Mouse (Mus musculus) bone marrow macrophage, adult 2 months (primary cell): ENCODE data around the gene Cbarp. TPM values are rescaled to one million over a fixed set of nuclear protein-coding genes. Genes with fewer than 3 reads are reported as not detected.
A peak's percentile ranks its signal among the peaks of the same experiment; 100 is the strongest.

ENCODE experiments used
- H3K27ac ChIP-seq: 2 replicates; pipeline ENCODE4 v1.5.1; 2012; ENCODE audit warnings: low read depth, low read length; ENCODE audit not compliant: insufficient read depth
- H3K4me1 ChIP-seq: 2 replicates; pipeline ENCODE4 v1.6.1; 2012; ENCODE audit warnings: low read length; ENCODE audit not compliant: control insufficient read depth, insufficient read depth
- H3K4me3 ChIP-seq: 2 replicates; pipeline ENCODE4 v1.5.1; 2012; ENCODE audit warnings: mild to moderate bottlenecking, low read length, moderate library complexity; ENCODE audit not compliant: insufficient read depth
- CTCF ChIP-seq: IDR thresholded peaks from 2 replicates; pipeline ENCODE4 v1.5.1; 2012; ENCODE audit warnings: low read depth, mild to moderate bottlenecking, low read length, moderate library complexity
- POLR2A ChIP-seq: IDR thresholded peaks from 2 replicates; pipeline ENCODE4 v1.6.1; 2012; ENCODE audit warnings: mild to moderate bottlenecking, low read depth, low read length, borderline replicate concordance
- polyA plus RNA-seq: library from polyadenylated mRNA; stranded (reverse); fragments of >200 nt; gene quantifications from 2 replicates; pipeline ENCODE4 v1.2.4, GENCODE M21; 2012; ENCODE audit not compliant: missing spikeins, insufficient read depth, insufficient read length

Gene Cbarp
- polyA plus RNA-seq, 1 experiment: 2.9 TPM

- Histone ChIP-seq H3K4me3 (no peak overlapping the region), H3K27ac (no peak overlapping the region), H3K4me1 (peaks cover 2% of the 10 kb centered on the region; the same call in 1 of the 2 replicates)
- no peak for TF ChIP-seq POLR2A
- no peak for TF ChIP-seq CTCF
Observed at GRCm38 (mm10) chr10:80130403-80131031, 10.1 kb downstream of the Cbarp start.

DNA sequence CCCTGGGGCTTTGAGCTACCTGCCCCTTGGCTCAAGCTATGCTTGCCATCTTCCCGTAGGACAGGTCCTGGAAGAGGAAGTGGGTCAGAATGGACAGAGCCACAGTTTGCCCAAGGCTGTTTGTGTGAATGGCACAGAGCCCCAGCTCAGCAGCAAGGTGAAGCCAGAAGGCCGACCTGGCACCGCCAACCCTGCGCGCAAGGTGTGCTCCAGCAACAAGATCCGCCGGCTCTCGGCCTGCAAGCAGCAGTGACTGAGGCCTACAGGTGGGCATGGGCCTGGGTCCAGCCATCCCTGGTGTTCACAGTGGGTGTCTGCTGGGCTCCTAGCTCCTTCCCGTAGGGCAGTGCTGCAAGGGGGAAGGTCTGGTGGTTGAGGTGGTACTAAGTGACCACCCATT is 10.8 kb downstream of the Cbarp start:
- TF ChIP-seq POLR2A: no peak
- no peak for TF ChIP-seq CTCF
- Histone ChIP-seq H3K4me1 (peaks cover 2% of the 10 kb centered on the region; the same call in 1 of the 2 replicates), H3K4me3 (no peak overlapping the region), H3K27ac (no peak overlapping the region)

DNA sequence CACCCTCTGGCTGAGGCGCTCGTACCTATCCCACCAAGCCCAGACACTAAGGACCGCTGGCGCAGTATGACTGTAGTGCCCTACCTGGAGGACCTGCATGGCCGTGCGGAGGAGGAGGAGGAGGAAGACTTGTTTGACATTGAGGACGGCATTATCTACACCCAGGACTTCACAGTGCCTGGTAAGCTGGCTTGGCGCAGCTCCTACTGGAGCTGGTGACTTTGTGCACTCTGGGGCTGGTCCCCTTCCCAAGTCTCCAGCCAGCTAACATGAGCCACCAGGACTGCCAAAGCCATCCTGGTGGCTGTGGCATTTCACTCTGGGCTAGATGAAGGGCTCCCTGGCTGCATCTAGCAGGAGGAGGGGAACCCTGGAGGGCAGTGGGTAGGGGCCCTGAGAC is 12.7 kb downstream of the Cbarp start:
- Histone ChIP-seq H3K4me3 (no peak overlapping the region), H3K4me1 (no peaks in the 10 kb centered on the region; the same call in 1 of the 2 replicates), H3K27ac (no peak overlapping the region)
- TF ChIP-seq CTCF (no peak), POLR2A (no peak)

- Histone ChIP-seq H3K4me1 (peaks cover 13% of the 10 kb centered on the region), H3K4me3 (no peak overlapping the region), H3K27ac (no peak overlapping the region)
- no peak for TF ChIP-seq POLR2A
- TF ChIP-seq CTCF: no peak
Observed at GRCm38 (mm10) chr10:80123932-80124562, 16.6 kb downstream of the Cbarp start.

GRCm38 (mm10) chr10:80121639-80122038 is 19.0 kb downstream of the Cbarp start:
- no peak for TF ChIP-seq POLR2A
- no peak for TF ChIP-seq CTCF
- no peak overlapping the region for H3K4me3 ChIP-seq
- H3K4me1 ChIP-seq: peaks cover 18% of the 10 kb centered on the region
- no peak overlapping the region for H3K27ac ChIP-seq

DNA sequence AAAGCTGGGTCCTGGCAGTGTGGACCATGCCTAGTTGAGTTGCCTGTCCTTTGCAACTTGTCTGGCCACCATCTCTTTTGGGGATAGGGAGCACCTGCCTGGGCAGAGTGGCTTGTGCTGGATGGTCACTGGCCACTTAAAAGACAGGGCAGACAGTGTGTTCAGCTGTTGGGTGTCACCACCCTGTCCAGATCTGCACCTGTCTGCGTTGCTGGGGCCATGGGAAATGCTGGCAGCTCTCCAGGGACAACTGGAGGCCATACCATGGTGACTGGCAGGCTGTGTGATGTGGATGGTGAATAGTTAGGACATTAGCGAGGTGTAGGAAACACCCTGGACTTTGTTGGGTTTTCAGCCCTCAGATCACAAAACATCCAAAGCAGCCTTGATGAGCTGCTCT is 20.5 kb downstream of the Cbarp start:
- no peak for TF ChIP-seq POLR2A
- no peak for TF ChIP-seq CTCF
- Histone ChIP-seq H3K4me3 (no peak overlapping the region), H3K27ac (no peak overlapping the region), H3K4me1 (peaks cover 18% of the 10 kb centered on the region)

GRCm38 (mm10) chr10:80118552-80118951 is 22.1 kb downstream of the Cbarp start:
- no peak for TF ChIP-seq CTCF
- no peak for TF ChIP-seq POLR2A
- H3K4me1 ChIP-seq: peaks cover 22% of the 10 kb centered on the region
- H3K27ac ChIP-seq: no peak overlapping the region
- H3K4me3 ChIP-seq: peak overlapping the region; percentile 99

- Histone ChIP-seq H3K4me3 (peak overlapping the region; percentile 99), H3K4me1 (peaks cover 22% of the 10 kb centered on the region), H3K27ac (no peak overlapping the region)
- TF ChIP-seq POLR2A: no peak
- no peak for TF ChIP-seq CTCF
Observed at GRCm38 (mm10) chr10:80117736-80118135, 22.9 kb downstream of the Cbarp start.

DNA sequence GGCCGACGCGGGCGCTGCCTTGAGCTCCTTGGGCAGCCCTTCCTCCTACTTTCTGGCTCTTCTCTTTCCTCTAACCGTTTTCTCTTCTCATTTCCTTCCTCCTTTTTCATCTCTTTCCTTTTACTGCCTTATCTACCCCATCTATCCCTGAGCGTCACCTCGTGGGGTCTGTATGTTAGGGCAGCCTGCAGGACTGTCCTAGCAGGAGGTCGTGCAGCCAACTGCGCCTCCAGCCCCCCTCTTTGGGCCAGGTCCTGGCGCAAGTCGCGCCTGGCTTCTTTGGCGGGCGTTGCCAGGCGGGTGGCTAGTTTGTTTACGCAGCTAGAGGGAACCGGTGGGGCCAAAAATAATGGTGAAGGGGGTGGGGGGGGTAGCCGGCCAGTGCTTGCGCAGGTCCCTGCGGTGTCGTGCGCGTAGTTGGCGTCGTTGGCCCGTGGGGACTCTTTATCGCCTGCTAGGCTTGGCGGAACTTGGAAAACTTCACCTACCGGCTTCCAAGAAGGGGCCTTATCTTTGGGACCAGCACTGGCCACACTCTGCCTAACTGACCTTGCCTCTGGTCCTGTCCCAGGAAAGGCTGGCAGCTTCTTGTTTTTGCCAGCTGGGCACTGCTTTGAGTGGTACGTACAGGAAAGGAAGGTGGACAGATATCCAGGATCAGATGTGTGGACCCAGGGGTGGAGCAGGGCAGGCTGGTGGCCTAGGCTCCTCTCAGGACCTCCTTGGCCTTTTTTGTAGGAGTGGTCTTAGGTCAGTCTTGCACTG is 23.5 kb downstream of the Cbarp start:
- peak overlapping the region; percentile 99 for H3K4me3 ChIP-seq
- peak overlapping the region; percentile 54 for H3K27ac ChIP-seq
- peaks cover 22% of the 10 kb centered on the region for H3K4me1 ChIP-seq
- TF ChIP-seq POLR2A (no peak), CTCF (no peak)

DNA sequence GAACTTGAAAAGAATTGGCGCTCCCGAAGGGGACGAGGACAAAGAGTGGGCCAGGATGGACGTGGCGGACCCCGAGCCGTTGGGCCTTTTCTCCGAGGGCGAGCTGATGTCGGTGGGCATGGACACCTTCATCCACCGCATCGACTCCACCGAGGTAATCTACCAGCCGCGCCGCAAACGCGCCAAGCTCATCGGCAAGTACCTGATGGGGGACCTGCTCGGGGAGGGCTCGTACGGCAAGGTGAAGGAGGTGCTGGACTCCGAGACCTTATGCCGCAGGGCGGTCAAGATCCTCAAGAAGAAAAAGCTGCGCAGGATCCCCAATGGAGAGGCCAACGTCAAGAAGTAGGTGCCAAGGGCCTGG is 24.1 kb downstream of the Cbarp start:
- Histone ChIP-seq H3K4me1 (peaks cover 20% of the 10 kb centered on the region), H3K27ac (peak overlapping the region; percentile 54), H3K4me3 (peak overlapping the region; percentile 99)
- TF ChIP-seq POLR2A (no peak), CTCF (no peak)
